Mouse (Mus musculus) heart, embryonic 10.5 days (tissue): ENCODE measurements around the gene Flt3. TPM values are rescaled to one million over a fixed set of nuclear protein-coding genes. Genes with fewer than 3 reads are reported as not detected.
A peak's percentile ranks its signal among the peaks of the same experiment; 100 is the strongest.

Experiments
- DNase-seq: peaks from one replicate; pipeline ENCODE4 v3.0.0-alpha.2; 2017; ENCODE audit warnings: low spot score
- H3K27ac ChIP-seq: fragments of 300-500 bp; sonication (generic); 2 replicates; pipeline ENCODE4 v1.5.1; 2016; ENCODE audit warnings: mild to moderate bottlenecking
- H3K27me3 ChIP-seq: fragments of 300-500 bp; sonication (generic); 2 replicates; pipeline ENCODE4 v1.6.1; 2016; ENCODE audit warnings: mild to moderate bottlenecking; ENCODE audit not compliant: poor library complexity, insufficient read depth, severe bottlenecking
- H3K36me3 ChIP-seq: fragments of 300-500 bp; sonication (generic); 2 replicates; pipeline ENCODE4 v1.6.1; 2016; ENCODE audit warnings: mild to moderate bottlenecking, moderate library complexity
- H3K4me1 ChIP-seq: fragments of 300-500 bp; sonication (generic); 2 replicates; pipeline ENCODE4 v1.6.1; 2016; ENCODE audit warnings: mild to moderate bottlenecking
- H3K4me3 ChIP-seq: fragments of 300-500 bp; sonication (generic); 2 replicates; pipeline ENCODE4 v1.5.1; 2016; ENCODE audit warnings: mild to moderate bottlenecking, moderate library complexity
- H3K9me3 ChIP-seq: fragments of 300-500 bp; sonication (generic); 2 replicates; pipeline ENCODE4 v1.6.1; 2016; ENCODE audit warnings: mild to moderate bottlenecking, moderate library complexity
- WGBS: fragments of 180-500 bp; shearing (Covaris S2); methylation state at CpG from one replicate; pipeline ENCODE4 v1.1.7; 2016; 5-methylcytosine and 5-hydroxymethylcytosine counted together
- polyA plus RNA-seq: library from polyadenylated mRNA; unstranded; fragments of >200 nt; fragmentation: Nextera tagmentation; extraction: Ambion mirVana; gene quantifications from 2 replicates; pipeline ENCODE4 v1.2.1, GENCODE M21; 2016

The Flt3 gene
- polyA plus RNA-seq, 1 experiment from 2014 or later, result not detected

DNA sequence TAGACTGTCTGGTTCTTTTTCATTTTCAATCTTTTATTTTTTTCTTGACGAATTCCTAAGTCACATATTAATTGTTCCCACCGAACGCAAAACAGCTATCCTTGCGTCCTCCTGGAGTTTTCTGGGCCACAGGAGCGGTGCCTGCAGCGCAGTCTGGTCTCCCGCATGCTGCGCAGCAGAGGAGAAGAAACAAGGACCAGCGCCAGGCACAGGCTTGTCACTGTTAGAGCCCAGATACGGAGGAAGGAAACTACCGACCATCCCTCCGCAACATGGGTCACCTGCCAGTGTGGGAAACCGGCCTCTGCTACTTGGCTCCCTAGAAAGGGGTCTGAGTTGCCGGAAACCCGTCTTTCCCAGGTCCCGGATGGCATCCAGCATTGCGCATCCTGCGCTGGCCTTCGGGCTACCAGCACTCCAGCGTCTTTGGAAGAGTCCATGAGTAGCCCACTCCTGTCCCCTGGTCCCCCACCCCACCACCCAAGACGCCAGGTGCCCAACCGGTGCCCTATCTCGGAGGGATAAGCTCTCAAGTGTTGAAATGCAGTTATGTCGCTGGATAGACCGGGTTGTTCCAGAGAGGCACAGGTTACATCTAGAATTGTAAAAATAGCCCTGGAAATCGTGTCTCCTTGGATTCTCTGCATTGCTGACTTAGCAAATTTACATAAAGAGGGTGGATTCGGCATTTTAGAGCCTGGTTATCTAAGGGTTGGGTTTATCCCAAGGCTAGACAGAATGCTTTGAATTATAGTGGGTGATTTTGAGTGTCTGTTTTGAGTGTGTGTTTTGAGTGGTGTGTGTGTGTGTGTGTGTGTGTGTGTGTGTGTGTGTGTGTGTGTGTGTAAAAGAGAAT is 87.2 kb downstream of the Flt3 start:
- Histone ChIP-seq H3K27ac (no peak overlapping the region), H3K36me3 (no peaks in the 10 kb centered on the region), H3K9me3 (no peaks in the 10 kb centered on the region), H3K4me3 (no peak overlapping the region), H3K4me1 (peaks cover 10% of the 10 kb centered on the region), H3K27me3 (peaks cover 100% of the 10 kb centered on the region)
- under 1% methylated on average over 27 of the region's 27 CpGs for WGBS
- no peak for DNase-seq

DNA sequence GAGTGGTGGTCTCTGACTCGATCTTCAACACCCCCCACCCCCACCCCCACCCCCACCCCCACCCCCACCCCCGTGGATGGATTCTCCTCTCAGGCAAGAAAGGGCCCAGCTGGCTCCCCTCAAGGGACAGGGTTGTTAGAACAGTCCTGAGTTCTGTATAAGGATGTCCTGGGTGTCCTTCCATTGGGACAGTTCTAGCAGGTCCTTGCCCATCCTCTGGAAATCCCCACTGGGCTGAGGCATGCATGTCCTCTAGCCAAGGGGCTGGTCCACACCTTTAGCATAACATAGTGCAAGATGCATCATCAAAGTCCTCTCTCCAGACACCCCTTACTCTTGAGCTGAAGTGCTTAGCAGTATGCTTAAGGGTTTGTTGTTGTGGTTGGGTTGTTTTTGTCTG is 90.5 kb downstream of the Flt3 start:
- Histone ChIP-seq H3K36me3 (no peaks in the 10 kb centered on the region), H3K4me1 (peaks cover 23% of the 10 kb centered on the region), H3K9me3 (no peaks in the 10 kb centered on the region), H3K4me3 (no peak overlapping the region), H3K27ac (no peak overlapping the region), H3K27me3 (peaks cover 100% of the 10 kb centered on the region)
- DNase-seq, result peak; percentile 73
- 6% methylated on average over 2 of the region's 2 CpGs for WGBS

DNA sequence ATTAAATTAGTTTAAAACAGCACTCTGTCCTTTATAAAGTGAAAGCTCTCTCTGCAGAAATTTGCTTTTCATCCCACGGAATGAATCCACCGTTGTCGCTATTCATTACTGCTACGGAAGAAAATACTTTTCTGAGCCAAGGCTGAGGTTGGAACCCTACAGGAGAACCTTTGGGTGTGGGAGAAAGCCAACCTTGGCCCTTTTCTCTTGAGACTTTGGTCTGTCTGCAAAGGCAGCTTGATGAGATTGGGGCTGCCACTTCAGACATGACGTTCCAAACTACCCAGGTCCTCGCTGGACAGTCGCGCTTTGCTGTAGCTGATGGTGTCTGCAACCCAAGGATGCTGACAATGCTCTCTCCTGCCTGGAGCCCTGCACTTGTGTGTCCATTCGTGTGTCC is 91.8 kb downstream of the Flt3 start:
- no peak overlapping the region for H3K4me3 ChIP-seq
- peaks cover 100% of the 10 kb centered on the region for H3K27me3 ChIP-seq
- H3K36me3 ChIP-seq, result no peaks in the 10 kb centered on the region
- no peak for DNase-seq
- no peak overlapping the region for H3K27ac ChIP-seq
- peaks cover 26% of the 10 kb centered on the region for H3K4me1 ChIP-seq
- H3K9me3 ChIP-seq, result no peaks in the 10 kb centered on the region
- 7% methylated on average over 9 of the region's 9 CpGs for WGBS

DNA sequence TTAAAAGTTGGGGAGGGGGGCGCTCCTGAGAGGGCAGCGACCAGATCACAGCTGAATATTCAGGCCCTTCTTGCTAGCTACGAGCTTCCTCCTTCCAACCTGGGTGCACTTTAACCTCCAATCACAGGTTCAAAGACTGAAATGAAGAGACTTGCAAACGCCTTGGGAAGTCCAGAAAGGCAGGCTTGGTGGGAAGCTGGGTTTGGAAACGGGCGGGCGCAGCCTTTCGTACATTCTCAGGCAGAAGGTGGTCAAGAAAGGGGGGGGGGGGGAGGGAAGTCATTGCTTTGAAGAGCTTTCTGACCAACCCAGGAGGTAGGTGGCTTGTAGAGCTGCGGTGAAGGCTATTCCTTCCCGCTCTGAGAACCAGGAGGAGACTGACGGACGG is 92.9 kb downstream of the Flt3 start:
- Histone ChIP-seq H3K9me3 (no peaks in the 10 kb centered on the region), H3K36me3 (no peaks in the 10 kb centered on the region), H3K4me1 (peaks cover 26% of the 10 kb centered on the region), H3K4me3 (no peak overlapping the region), H3K27me3 (peaks cover 100% of the 10 kb centered on the region), H3K27ac (no peak overlapping the region)
- WGBS, result 1% methylated on average over 12 of the region's 12 CpGs
- DNase-seq, result no peak

DNA sequence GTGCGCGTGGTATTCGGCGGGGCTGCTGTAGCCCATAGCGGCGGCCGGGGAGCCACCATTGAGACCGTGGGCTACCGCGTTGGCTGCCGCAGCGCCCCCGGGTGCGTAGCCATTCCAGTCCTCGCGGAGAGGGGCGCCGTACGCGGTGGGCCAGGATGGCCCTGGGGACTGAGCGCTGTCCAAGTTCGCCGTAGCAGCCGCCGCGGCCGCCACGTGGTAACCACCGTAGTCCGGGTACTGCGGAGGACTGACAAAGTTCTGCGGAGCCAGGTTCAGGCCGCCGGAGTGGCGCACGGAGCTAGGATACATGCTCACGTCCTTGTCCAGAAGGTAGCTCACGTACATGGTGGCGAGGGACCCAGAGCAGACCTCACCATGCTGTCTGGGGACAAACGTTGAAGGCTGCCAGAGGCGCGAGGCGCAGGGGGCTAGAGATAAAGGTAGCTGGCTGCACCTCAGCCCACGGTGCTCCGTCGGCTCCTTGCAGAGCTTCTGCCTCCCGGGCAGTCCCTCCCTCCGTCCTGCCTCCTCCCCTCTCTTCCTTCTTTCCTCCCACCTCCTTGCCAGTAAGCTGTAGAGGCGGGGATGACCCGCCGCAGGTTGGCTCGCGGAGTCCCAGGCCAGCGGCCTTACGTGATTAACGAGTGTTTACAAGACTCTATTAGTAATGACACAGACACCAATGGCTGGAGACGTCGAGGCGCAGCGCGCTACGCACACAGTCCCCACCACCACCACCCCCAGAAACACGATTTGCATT is 93.5 kb downstream of the Flt3 start, which contains the start of gene Cdx2:
Gene Cdx2, minus strand, starts transcription at position 633 of the 760 bp plus-strand sequence.
- H3K27me3 ChIP-seq, result peaks cover 100% of the 10 kb centered on the region
- peak within 1 kb of the TSS; percentile 37 for H3K4me3 ChIP-seq
- WGBS, result under 1% methylated on average over 63 of the region's 63 CpGs
- no peak for DNase-seq
- no peak within 1 kb of the TSS for H3K27ac ChIP-seq
- peaks cover 26% of the 10 kb centered on the region for H3K4me1 ChIP-seq
- no peaks in the 10 kb centered on the region for H3K36me3 ChIP-seq
- H3K9me3 ChIP-seq, result no peaks in the 10 kb centered on the region

DNA sequence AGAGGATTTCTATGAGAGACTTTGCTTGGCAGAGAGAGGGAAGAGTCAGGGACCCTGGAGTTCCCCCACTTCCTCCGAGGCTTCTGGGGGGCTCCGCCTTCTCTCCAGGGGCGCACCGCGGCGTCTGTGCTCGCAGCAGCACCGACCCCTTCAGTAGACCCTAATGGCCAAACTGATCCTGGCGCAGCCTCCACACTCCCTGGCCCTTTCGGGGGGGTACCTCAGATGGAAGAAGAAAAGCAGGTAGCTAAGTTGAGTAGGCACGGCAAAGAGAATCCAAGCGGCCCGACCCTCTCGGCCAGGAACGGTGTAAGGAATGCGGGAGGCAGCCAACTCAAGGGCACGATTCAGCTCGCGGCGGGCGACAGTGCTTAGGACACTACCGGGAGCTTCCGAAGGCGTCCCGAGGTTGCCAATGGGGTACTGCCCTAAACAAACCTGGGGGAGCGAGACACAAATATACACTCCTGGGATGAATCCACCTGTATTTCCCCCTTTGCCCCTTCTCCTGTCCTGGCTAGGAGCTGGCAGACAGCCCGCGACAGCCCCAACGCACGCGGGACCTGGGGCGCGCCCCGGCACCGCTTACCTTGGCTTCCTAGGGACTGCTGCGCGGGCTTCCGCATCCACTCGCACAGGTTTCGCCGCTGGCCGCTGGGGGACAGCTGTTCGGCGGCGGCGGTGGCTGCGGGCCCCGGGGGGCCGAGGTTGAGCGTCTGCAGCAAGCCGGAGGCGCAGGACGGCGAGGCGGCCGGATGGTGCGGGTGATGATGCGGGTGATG is 94.2 kb downstream of the Flt3 start:
- H3K4me1 ChIP-seq, result peaks cover 32% of the 10 kb centered on the region
- H3K27me3 ChIP-seq, result peaks cover 100% of the 10 kb centered on the region
- DNase-seq, result no peak
- peak overlapping the region; percentile 37 for H3K4me3 ChIP-seq
- no peak overlapping the region for H3K27ac ChIP-seq
- H3K9me3 ChIP-seq, result no peaks in the 10 kb centered on the region
- under 1% methylated on average over 58 of the region's 58 CpGs for whole genome bisulfite sequencing
- no peaks in the 10 kb centered on the region for H3K36me3 ChIP-seq

DNA sequence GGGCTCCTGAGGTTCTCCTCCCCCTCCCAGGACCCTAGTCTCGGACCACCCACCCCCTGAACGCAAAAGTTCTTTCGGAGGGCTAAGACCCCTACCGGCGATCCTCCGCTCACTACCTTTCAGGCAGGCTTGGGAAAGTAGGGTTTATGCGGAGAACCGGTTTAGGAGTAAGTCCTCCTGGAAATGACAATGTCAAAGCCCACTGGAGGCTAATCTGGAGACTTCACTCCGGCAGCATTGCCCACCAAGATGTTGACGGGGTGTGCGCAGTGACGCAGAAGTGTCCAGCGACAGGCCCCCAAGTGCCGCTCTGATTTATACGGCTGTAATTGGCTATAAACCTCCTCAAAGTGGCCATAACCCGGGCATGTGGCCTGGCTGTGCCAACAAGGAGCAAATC is 95.1 kb downstream of the Flt3 start:
- no peak overlapping the region for H3K27ac ChIP-seq
- 0 out of 2 replicates have a peak overlapping the region, but pooled peaks have one; percentile 10 for H3K4me3 ChIP-seq
- peaks cover 100% of the 10 kb centered on the region for H3K27me3 ChIP-seq
- peaks cover 35% of the 10 kb centered on the region for H3K4me1 ChIP-seq
- H3K36me3 ChIP-seq, result no peaks in the 10 kb centered on the region
- H3K9me3 ChIP-seq, result no peaks in the 10 kb centered on the region
- WGBS, result 1% methylated on average over 16 of the region's 16 CpGs
- no peak for DNase-seq

DNA sequence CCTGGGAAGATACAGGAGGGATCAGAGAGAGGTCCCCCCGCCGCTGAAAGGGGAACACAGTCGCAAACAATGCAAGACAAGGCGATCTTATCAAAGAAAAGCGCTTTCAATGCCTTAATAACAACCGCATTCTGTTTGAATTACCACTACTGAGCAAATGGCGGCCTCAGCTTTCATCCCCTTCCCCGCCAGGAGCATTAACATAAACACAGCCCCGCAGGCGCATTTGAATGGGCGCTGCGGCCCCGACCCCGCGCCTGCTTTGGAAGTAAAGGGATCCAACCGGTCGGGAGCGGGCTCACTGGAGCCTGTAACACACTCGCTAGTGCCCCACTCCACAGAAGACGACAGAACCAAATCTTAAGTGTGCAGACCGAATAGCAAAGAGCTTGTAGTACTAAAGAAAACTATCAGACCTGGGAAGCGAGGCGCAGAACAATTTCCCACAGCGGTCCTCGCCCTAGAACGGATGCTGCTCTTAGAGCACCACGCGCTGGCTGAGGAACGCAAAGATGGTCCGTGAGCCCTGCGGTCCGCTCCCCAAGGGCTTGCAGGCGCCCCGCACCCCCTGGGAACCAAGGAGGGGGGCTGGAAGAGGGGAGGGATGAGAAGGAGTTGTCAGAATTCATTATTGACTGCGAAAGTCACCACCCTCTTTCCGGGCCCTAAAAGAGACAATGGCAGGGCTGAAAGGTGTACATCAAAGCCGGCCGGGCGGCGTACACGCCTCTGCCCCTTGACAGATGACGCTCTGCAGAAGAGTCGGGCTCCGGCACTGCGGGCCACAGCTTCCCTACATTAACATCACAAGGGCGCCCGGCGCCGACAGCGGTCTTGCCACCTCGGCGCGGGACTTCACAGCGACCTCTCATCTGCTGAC is 95.8 kb downstream of the Flt3 start:
- no peak for DNase-seq
- H3K9me3 ChIP-seq, result no peaks in the 10 kb centered on the region
- peaks cover 42% of the 10 kb centered on the region for H3K4me1 ChIP-seq
- H3K4me3 ChIP-seq, result 0 out of 2 replicates have a peak overlapping the region, but pooled peaks have one; percentile 10
- H3K27ac ChIP-seq, result no peak overlapping the region
- peaks cover 100% of the 10 kb centered on the region for H3K27me3 ChIP-seq
- no peaks in the 10 kb centered on the region for H3K36me3 ChIP-seq
- under 1% methylated on average over 54 of the region's 54 CpGs for WGBS

DNA sequence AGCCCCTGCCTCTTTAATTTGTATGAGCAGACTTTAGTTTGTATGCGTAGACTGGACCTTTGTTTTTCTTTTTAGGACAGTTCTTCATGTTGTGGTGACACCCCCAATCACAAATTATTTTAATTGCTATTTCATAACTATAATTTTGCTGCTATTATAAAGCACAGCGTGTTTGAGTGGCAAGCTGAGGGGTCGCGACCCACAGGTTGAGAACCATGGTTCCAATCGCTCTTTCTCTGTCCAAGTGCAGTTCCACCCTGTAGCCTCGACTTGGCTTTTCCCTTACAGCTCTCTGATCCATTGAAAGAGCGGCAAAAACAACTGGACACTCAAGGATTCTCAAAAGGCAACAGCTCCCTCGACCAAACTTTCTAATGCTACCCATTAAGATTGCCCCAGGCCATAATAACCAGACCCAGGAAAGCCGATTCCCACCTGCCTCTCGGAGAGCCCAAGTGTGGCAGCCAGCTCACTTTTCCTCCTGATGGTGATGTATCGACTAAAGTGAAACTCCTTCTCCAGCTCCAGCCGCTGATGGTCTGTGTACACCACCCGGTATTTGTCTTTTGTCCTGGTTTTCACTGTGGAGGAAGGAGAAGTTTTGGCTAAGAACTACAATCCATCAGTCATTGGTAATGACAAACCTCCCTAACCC is 97.4 kb downstream of the Flt3 start:
- 7% methylated on average over 13 of the region's 13 CpGs for WGBS
- H3K9me3 ChIP-seq, result no peaks in the 10 kb centered on the region
- DNase-seq, result no peak
- no peak overlapping the region for H3K27ac ChIP-seq
- H3K27me3 ChIP-seq, result peaks cover 99% of the 10 kb centered on the region
- no peaks in the 10 kb centered on the region for H3K36me3 ChIP-seq
- no peak overlapping the region for H3K4me3 ChIP-seq
- H3K4me1 ChIP-seq, result peaks cover 45% of the 10 kb centered on the region

DNA sequence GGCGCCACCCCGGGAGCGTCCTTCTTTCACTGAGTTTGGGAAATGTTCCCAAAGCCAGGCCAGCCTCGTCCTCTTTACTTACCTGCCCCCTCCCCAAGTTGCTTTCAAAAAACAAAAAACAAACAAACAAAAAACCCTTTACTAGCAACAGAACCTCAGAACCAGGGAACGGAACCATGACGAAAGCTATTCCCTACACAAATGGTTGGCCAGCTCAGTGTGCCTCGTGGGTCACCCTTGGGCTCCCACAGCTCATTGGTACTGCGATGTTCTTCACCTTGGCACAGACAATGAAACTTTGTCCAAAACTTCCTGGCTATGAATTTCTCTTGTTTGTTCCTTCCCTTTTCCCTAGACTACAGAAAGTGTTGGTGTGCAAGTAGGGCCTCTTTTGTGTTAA is 98.1 kb downstream of the Flt3 start:
- Histone ChIP-seq H3K9me3 (no peaks in the 10 kb centered on the region), H3K36me3 (no peaks in the 10 kb centered on the region), H3K4me3 (no peak overlapping the region), H3K27me3 (peaks cover 99% of the 10 kb centered on the region), H3K4me1 (peaks cover 45% of the 10 kb centered on the region), H3K27ac (no peak overlapping the region)
- DNase-seq, result no peak
- 5% methylated on average over 8 of the region's 8 CpGs for WGBS

DNA sequence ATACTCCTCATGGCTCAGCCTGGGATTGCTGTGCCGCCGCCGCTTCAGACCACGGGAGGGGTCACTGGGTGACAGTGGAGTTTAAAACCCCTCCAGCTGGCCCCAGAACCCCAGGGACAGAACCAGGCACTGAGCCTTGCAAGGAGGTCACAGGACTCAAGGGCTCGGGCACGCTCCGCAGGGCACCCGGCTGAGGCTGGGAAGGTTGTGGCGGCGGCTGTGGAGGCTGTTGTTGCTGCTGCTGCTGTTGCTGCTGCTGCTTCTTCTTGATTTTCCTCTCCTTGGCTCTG is 98.6 kb downstream of the Flt3 start:
- no peak for DNase-seq
- H3K4me1 ChIP-seq, result peaks cover 42% of the 10 kb centered on the region
- WGBS, result 6% methylated on average over 10 of the region's 10 CpGs

More for the DNA sequence above, 98.6 kb downstream of the Flt3 start:
- Histone ChIP-seq H3K27me3 (peaks cover 99% of the 10 kb centered on the region), H3K27ac (no peak overlapping the region), H3K9me3 (no peaks in the 10 kb centered on the region), H3K36me3 (no peaks in the 10 kb centered on the region), H3K4me3 (no peak overlapping the region)
